Mouse (Mus musculus) midbrain, embryonic 12.5 days (tissue): Measurements from ENCODE around the gene Ube2v1. TPM values are rescaled to one million over a fixed set of nuclear protein-coding genes. Genes with fewer than 3 reads are reported as not detected.

Experiments
- ATAC-seq: fragments of 200-750 bp; cut with Nextera tagmentation; 2 replicates; pipeline ENCODE4 v1.8.0; 2017; ENCODE audit warnings: low read depth, moderate TSS enrichment, moderate library complexity; ENCODE audit not compliant: low FRiP score
- H3K27ac ChIP-seq: fragments of 300-500 bp; sonication (generic); replicated peaks from 2 replicates; pipeline ENCODE4 v1.5.1; 2016; ENCODE audit warnings: mild to moderate bottlenecking
- H3K27me3 ChIP-seq: fragments of 300-500 bp; sonication (generic); 2 replicates; pipeline ENCODE4 v1.6.1; 2016; ENCODE audit warnings: mild to moderate bottlenecking
- H3K36me3 ChIP-seq: fragments of 300-500 bp; sonication (generic); 2 replicates; pipeline ENCODE4 v1.6.1; 2016
- H3K4me1 ChIP-seq: fragments of 300-500 bp; sonication (generic); 2 replicates; pipeline ENCODE4 v1.6.1; 2016
- H3K4me2 ChIP-seq: fragments of 300-500 bp; sonication (generic); replicated peaks from 2 replicates; pipeline ENCODE4 v1.6.1; 2016; ENCODE audit warnings: mild to moderate bottlenecking, moderate library complexity
- H3K4me3 ChIP-seq: fragments of 300-500 bp; sonication (generic); 2 replicates; pipeline ENCODE4 v1.5.1; 2016; ENCODE audit warnings: mild to moderate bottlenecking
- H3K9ac ChIP-seq: fragments of 300-500 bp; sonication (generic); replicated peaks from 2 replicates; pipeline ENCODE4 v1.6.1; 2016; ENCODE audit warnings: mild to moderate bottlenecking, moderate library complexity
- H3K9me3 ChIP-seq: fragments of 300-500 bp; sonication (generic); 2 replicates; pipeline ENCODE4 v1.6.1; 2016; ENCODE audit warnings: mild to moderate bottlenecking
- WGBS: fragments of 180-500 bp; shearing (Covaris S2); methylation state at CpG from one replicate; pipeline ENCODE4 v1.1.7; 2016; 5-methylcytosine and 5-hydroxymethylcytosine counted together
- polyA plus RNA-seq: library from polyadenylated mRNA; unstranded; fragments of >200 nt; fragmentation: Nextera tagmentation; extraction: Ambion mirVana; gene quantifications from 2 replicates; pipeline ENCODE4 v1.2.1, GENCODE M21; 2016

Gene Ube2v1
- polyA plus RNA-seq, 1 experiment from 2014 or later: 322 TPM

DNA sequence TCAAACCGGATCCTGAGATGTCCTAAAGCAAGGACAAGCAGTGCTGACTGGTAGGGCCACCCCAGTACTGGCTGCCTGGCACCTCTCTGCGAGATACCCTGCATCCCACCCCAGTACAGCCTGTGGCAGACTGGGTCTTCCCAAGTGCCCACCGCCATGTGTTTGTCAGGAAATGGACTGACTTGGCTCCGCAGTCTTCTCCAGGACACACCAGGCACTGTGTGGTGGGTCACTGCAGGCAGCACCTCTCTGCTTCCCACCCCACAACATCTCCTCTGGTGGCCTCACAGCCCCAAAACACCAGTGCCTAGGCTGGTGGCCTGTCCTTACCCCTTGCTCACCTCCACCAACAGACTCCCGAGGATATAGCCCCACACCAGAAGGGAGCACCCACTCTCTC, 1.5 kb downstream of the Ube2v1 start:
- Histone ChIP-seq H3K36me3 (0 out of 2 replicates have a peak, but pooled peaks cover 22% of the 10 kb centered on the region), H3K4me1 (peaks cover 43% of the 10 kb centered on the region), H3K9ac (peak overlapping the region; percentile 97), H3K4me3 (peak overlapping the region; percentile 96), H3K27ac (no peak overlapping the region), H3K27me3 (no peaks in the 10 kb centered on the region), H3K4me2 (peak overlapping the region; percentile 93), H3K9me3 (no peaks in the 10 kb centered on the region)
- WGBS: 84% methylated on average over 5 of the region's 5 CpGs
- no peak for ATAC-seq

GRCm38 (mm10) chr2:167629665-167630209, 2.2 kb downstream of the Ube2v1 start:
- no peak overlapping the region for H3K27ac ChIP-seq
- 0 out of 2 replicates have a peak overlapping the region, but pooled peaks have one; percentile 96 for H3K4me3 ChIP-seq
- 74% methylated on average over 11 of the region's 11 CpGs for WGBS
- H3K4me2 ChIP-seq: peak overlapping the region; percentile 1; the same call in 1 of the 2 replicates
- H3K27me3 ChIP-seq: no peaks in the 10 kb centered on the region
- 0 out of 2 replicates have a peak, but pooled peaks cover 22% of the 10 kb centered on the region for H3K36me3 ChIP-seq
- no peak for ATAC-seq
- no peaks in the 10 kb centered on the region for H3K9me3 ChIP-seq
- peaks cover 46% of the 10 kb centered on the region for H3K4me1 ChIP-seq
- peak overlapping the region; percentile 97 for H3K9ac ChIP-seq

- Histone ChIP-seq H3K27me3 (no peaks in the 10 kb centered on the region), H3K9ac (no peak overlapping the region), H3K27ac (peak overlapping the region; percentile 20), H3K4me2 (no peak overlapping the region), H3K4me1 (peaks cover 46% of the 10 kb centered on the region), H3K36me3 (0 out of 2 replicates have a peak, but pooled peaks cover 22% of the 10 kb centered on the region), H3K4me3 (no peak overlapping the region), H3K9me3 (no peaks in the 10 kb centered on the region)
- WGBS: 75% methylated on average over 4 of the region's 4 CpGs
- ATAC-seq: no peak
These were observed 3.0 kb downstream of the Ube2v1 start for GRCm38 (mm10) chr2:167628872-167629271.

- 85% methylated on average over 7 of the region's 7 CpGs for WGBS
- H3K9me3 ChIP-seq: no peaks in the 10 kb centered on the region
- no peak overlapping the region for H3K27ac ChIP-seq
- 0 out of 2 replicates have a peak, but pooled peaks cover 22% of the 10 kb centered on the region for H3K36me3 ChIP-seq
- ATAC-seq: no peak
- H3K9ac ChIP-seq: no peak overlapping the region
- H3K4me2 ChIP-seq: no peak overlapping the region
- H3K4me1 ChIP-seq: peaks cover 41% of the 10 kb centered on the region
- H3K27me3 ChIP-seq: no peaks in the 10 kb centered on the region
- no peak overlapping the region for H3K4me3 ChIP-seq
These were observed 4.9 kb downstream of the Ube2v1 start for GRCm38 (mm10) chr2:167627019-167627418.

- peaks cover 40% of the 10 kb centered on the region for H3K4me1 ChIP-seq
- H3K4me2 ChIP-seq: no peak overlapping the region
- ATAC-seq: no peak
- no peak overlapping the region for H3K9ac ChIP-seq
- no peak overlapping the region for H3K27ac ChIP-seq
- H3K36me3 ChIP-seq: 0 out of 2 replicates have a peak, but pooled peaks cover 22% of the 10 kb centered on the region
- H3K4me3 ChIP-seq: no peak overlapping the region
- no peaks in the 10 kb centered on the region for H3K9me3 ChIP-seq
- 65% methylated on average over 2 of the region's 2 CpGs for WGBS
- no peaks in the 10 kb centered on the region for H3K27me3 ChIP-seq
These were observed 6.2 kb downstream of the Ube2v1 start for GRCm38 (mm10) chr2:167625670-167626069.

- H3K9ac ChIP-seq: no peak overlapping the region
- no peak overlapping the region for H3K27ac ChIP-seq
- no peak for ATAC-seq
- peaks cover 28% of the 10 kb centered on the region for H3K4me1 ChIP-seq
- 92% methylated on average over 5 of the region's 6 CpGs for WGBS
- no peaks in the 10 kb centered on the region for H3K27me3 ChIP-seq
- no peak overlapping the region for H3K4me2 ChIP-seq
- H3K36me3 ChIP-seq: 0 out of 2 replicates have a peak, but pooled peaks cover 22% of the 10 kb centered on the region
- H3K4me3 ChIP-seq: no peak overlapping the region
- no peaks in the 10 kb centered on the region for H3K9me3 ChIP-seq
These were observed 7.4 kb downstream of the Ube2v1 start for GRCm38 (mm10) chr2:167624368-167625075.

DNA sequence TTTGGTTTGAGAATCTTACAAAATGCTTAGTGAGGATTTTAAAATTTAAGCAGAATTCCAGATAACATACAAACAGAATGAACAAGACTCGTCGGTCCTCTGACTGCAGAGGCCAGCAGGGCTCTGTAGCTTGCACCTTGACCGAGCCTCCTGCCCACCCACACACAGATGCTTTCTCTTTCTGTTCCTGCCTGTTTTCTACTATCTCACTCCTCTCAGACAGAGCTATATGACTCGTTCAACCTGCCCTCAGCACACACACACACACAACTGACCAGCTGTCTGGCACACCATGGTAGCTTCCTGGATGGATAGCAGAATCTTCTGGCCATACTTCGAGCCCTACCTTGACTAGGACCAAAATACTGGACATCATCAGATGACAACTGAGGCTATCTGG, 8.9 kb downstream of the Ube2v1 start:
- Histone ChIP-seq H3K27ac (no peak overlapping the region), H3K36me3 (0 out of 2 replicates have a peak, but pooled peaks cover 8% of the 10 kb centered on the region), H3K4me2 (no peak overlapping the region), H3K4me3 (no peak overlapping the region), H3K9me3 (no peaks in the 10 kb centered on the region), H3K27me3 (no peaks in the 10 kb centered on the region), H3K4me1 (peaks cover 24% of the 10 kb centered on the region; the same call in 1 of the 2 replicates), H3K9ac (no peak overlapping the region)
- ATAC-seq: no peak
- WGBS: 84% methylated on average over 5 of the region's 5 CpGs

DNA sequence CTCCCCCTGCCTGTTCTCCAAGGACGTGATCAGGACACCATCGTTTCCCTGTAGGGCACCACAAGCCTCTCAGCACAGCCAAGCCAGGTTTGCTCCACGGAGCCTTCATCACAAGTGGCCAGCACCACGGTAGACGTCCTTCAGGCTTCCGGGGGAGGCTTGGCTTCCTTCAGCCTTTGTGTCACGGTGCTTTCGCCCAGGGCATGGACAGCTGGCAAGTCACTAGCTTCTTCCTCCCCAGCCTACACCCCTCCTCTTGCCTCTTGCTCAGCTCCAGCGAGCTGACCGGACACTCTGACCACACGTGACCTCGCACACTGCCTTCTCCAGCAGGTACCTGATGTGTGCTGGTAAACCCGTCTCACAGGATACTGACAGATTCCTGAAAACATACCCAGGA, 9.5 kb downstream of the Ube2v1 start:
- peaks cover 8% of the 10 kb centered on the region for H3K36me3 ChIP-seq
- no peak overlapping the region for H3K27ac ChIP-seq
- H3K9me3 ChIP-seq: no peaks in the 10 kb centered on the region
- H3K4me1 ChIP-seq: peaks cover 24% of the 10 kb centered on the region; the same call in 1 of the 2 replicates
- no peak overlapping the region for H3K9ac ChIP-seq
- no peaks in the 10 kb centered on the region for H3K27me3 ChIP-seq
- no peak overlapping the region for H3K4me3 ChIP-seq
- H3K4me2 ChIP-seq: no peak overlapping the region
- 87% methylated on average over 13 of the region's 13 CpGs for WGBS
- ATAC-seq: no peak

- Histone ChIP-seq H3K4me2 (no peak overlapping the region), H3K27me3 (no peaks in the 10 kb centered on the region), H3K9me3 (no peaks in the 10 kb centered on the region), H3K27ac (no peak overlapping the region), H3K4me3 (no peak overlapping the region), H3K36me3 (peaks cover 12% of the 10 kb centered on the region), H3K4me1 (peaks cover 22% of the 10 kb centered on the region; the same call in 1 of the 2 replicates), H3K9ac (no peak overlapping the region)
- WGBS: 82% methylated on average over 8 of the region's 9 CpGs
- no peak for ATAC-seq
These were observed 10.4 kb downstream of the Ube2v1 start for GRCm38 (mm10) chr2:167621255-167622087.

- 0 out of 2 replicates have a peak overlapping the region, but pooled peaks have one; percentile 42 for H3K27ac ChIP-seq
These were observed 14.4 kb downstream of the Ube2v1 start for GRCm38 (mm10) chr2:167617472-167617871.

GRCm38 (mm10) chr2:167617034-167617433, 14.9 kb downstream of the Ube2v1 start:
- Histone ChIP-seq H3K27me3 (no peaks in the 10 kb centered on the region), H3K4me2 (no peak overlapping the region), H3K4me1 (peaks cover 18% of the 10 kb centered on the region; the same call in 1 of the 2 replicates), H3K4me3 (no peak overlapping the region), H3K36me3 (peaks cover 55% of the 10 kb centered on the region), H3K9ac (no peak overlapping the region), H3K9me3 (no peaks in the 10 kb centered on the region), H3K27ac (0 out of 2 replicates have a peak overlapping the region, but pooled peaks have one; percentile 42)
- WGBS: 100% methylated on average over 3 of the region's 3 CpGs
- no peak for ATAC-seq

More at GRCm38 (mm10) chr2:167617472-167617871, 14.4 kb downstream of the Ube2v1 start:
- Histone ChIP-seq H3K4me3 (no peak overlapping the region), H3K36me3 (peaks cover 51% of the 10 kb centered on the region), H3K9ac (no peak overlapping the region), H3K9me3 (no peaks in the 10 kb centered on the region), H3K4me1 (peaks cover 18% of the 10 kb centered on the region; the same call in 1 of the 2 replicates), H3K27me3 (no peaks in the 10 kb centered on the region), H3K4me2 (no peak overlapping the region)
- 30% methylated on average over 4 of the region's 4 CpGs for WGBS
- peak; percentile 12; the same call in 1 of the 2 replicates for ATAC-seq
